Comparison of ENCODE assay signal across 8 mouse cellular contexts in the genomic region with DNA sequence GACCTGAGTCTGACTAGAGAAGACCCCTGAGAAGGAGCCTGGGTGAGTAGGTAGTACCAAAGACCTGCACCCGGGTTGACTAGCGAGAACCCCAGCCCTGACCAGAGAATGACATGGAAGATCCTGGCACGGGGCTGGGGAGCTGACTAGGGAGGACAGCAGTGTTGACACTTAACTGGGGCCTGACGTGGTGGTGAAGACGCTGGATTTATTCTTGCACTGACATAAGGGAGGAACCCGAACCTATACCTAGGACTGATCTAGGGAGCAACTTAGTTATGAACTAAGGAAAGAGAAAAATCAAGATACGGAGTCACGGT. TPM values are rescaled to one million over a fixed set of nuclear protein-coding genes. Genes with fewer than 3 reads are reported as not detected.
A peak's percentile ranks its signal among the peaks of the same experiment; 100 is the strongest.
DNase-seq lines count a peak whose midpoint lies in the region; ATAC-seq lines count a peak whose summit lies in the region.

No protein-coding gene starts in this region.

- peaks cover 16% of the 10 kb centered on the region for H3K4me1 ChIP-seq in kidney, embryonic 15.5 days
- peaks cover 26% of the 10 kb centered on the region for H3K4me1 ChIP-seq in forebrain, embryonic 10.5 days
- H3K4me1 ChIP-seq in stomach, embryonic 14.5 days (ENCODE audit: control insufficient read depth, insufficient read depth, low read length): peaks cover 4% of the 10 kb centered on the region; the same call in 1 of the 2 replicates

- ATAC-seq in kidney, embryonic 15.5 days (replicated peaks; ENCODE audit: low FRiP score): no peak
- ATAC-seq in stomach, embryonic 14.5 days (ENCODE audit: insufficient number of reproducible peaks, insufficient read depth, low FRiP score, low read depth): peak; percentile 5; the same call in 1 of the 2 replicates
- no peak for ATAC-seq in inflammation-experienced regulatory T-cells, adult 6 months

- H3K4me3 ChIP-seq in kidney, embryonic 15.5 days (replicated peaks): peak overlapping the region; percentile 90
- peak overlapping the region; percentile 84 for H3K4me3 ChIP-seq in forebrain, embryonic 10.5 days
- H3K4me3 ChIP-seq in stomach, embryonic 14.5 days (ENCODE audit: low read depth, low read length): peak overlapping the region; percentile 67

- peaks cover 59% of the 10 kb centered on the region for H3K36me3 ChIP-seq in kidney, embryonic 15.5 days
- H3K36me3 ChIP-seq in forebrain, embryonic 10.5 days (replicated peaks): peaks cover 73% of the 10 kb centered on the region
- peaks cover 9% of the 10 kb centered on the region for H3K36me3 ChIP-seq in stomach, embryonic 14.5 days (ENCODE audit: control insufficient read depth, insufficient read depth, low read length)

- H3K27me3 ChIP-seq in kidney, embryonic 15.5 days: no peaks in the 10 kb centered on the region
- H3K27me3 ChIP-seq in forebrain, embryonic 10.5 days (ENCODE audit: poor library complexity, severe bottlenecking): no peaks in the 10 kb centered on the region
- H3K27me3 ChIP-seq in stomach, embryonic 14.5 days (ENCODE audit: control insufficient read depth, insufficient read depth, low read length): no peaks in the 10 kb centered on the region

- peak overlapping the region; percentile 90 for H3K4me2 ChIP-seq in kidney, embryonic 15.5 days
- peak overlapping the region; percentile 85 for H3K4me2 ChIP-seq in stomach, embryonic 14.5 days (replicated peaks; ENCODE audit: low read depth, low read length)

- 10% methylated on average over 8 of the region's 8 CpGs for WGBS in kidney, embryonic 15.5 days
- WGBS in forebrain, embryonic 10.5 days: 18% methylated on average over 8 of the region's 8 CpGs
- WGBS in stomach, embryonic 14.5 days: 9% methylated on average over 8 of the region's 8 CpGs

- peaks cover 29% of the 10 kb centered on the region for H3K9me3 ChIP-seq in kidney, embryonic 15.5 days (replicated peaks)
- H3K9me3 ChIP-seq in forebrain, embryonic 10.5 days: peaks cover 36% of the 10 kb centered on the region
- peaks cover 29% of the 10 kb centered on the region for H3K9me3 ChIP-seq in stomach, embryonic 14.5 days (ENCODE audit: control insufficient read depth, low read depth, low read length)

- peak overlapping the region; percentile 85 for H3K9ac ChIP-seq in kidney, embryonic 15.5 days
- peak overlapping the region; percentile 81 for H3K9ac ChIP-seq in stomach, embryonic 14.5 days (replicated peaks; ENCODE audit: low read depth, low read length)

- peak overlapping the region; percentile 80 for H3K27ac ChIP-seq in kidney, embryonic 15.5 days
- peak overlapping the region; percentile 95 for H3K27ac ChIP-seq in forebrain, embryonic 10.5 days
- H3K27ac ChIP-seq in stomach, embryonic 14.5 days (ENCODE audit: low read length): peak overlapping the region; percentile 33

- DNase-seq in kidney, adult 11 months: no peak
- DNase-seq in NIH3T3 (ENCODE audit: low read depth): peak; percentile 20
- no peak for DNase-seq in forebrain, embryonic 10.5 days (ENCODE audit: extremely low spot score, low spot score)
- DNase-seq in liver: peak; percentile 56
- DNase-seq in layer of hippocampus, adult 9-11 months: no peak

RNA-seq across cellular contexts. Expression of gene Ncapg2, which starts 0.6 kb away (rescaled TPM):
- 37.0 and 37.2 TPM in 2 replicates for polyA plus RNA-seq in kidney, embryonic 15.5 days (2015; fragmentation: Nextera tagmentation; extraction: Ambion mirVana)
- 63.9 and 65.9 TPM in 2 replicates for polyA plus RNA-seq in forebrain, embryonic 10.5 days (2016; fragmentation: Nextera tagmentation; extraction: Ambion mirVana)
- 41.2 and 44.6 TPM in 2 replicates for polyA plus RNA-seq in stomach, embryonic 14.5 days (2014; fragmentation: Nextera tagmentation; extraction: Ambion mirVana)
- polyA plus RNA-seq in inflammation-experienced regulatory T-cells, adult 6 months (2017; shearing (Covaris generic)): 10 to 100 TPM in 1 of 3 experiments, 1 to 10 TPM in 2; 4.6 to 54.0 (median 5.7) TPM

Comparison
In these comparisons a context has a peak if more than half of its experiments do, and no peak if none do; other contexts are left out.
1. H3K27ac ChIP-seq: peak in every context shown above with its lines; median percentile 95 in forebrain, embryonic 10.5 days; 80 in kidney, embryonic 15.5 days; 33 in stomach, embryonic 14.5 days.
2. DNase-seq: peak in NIH3T3 (single experiment) and liver (single experiment); none in kidney, adult 11 months (single experiment), forebrain, embryonic 10.5 days (single experiment) and layer of hippocampus, adult 9-11 months (single experiment).
3. Peak in every context shown above with its lines, with median percentiles within 50 percentile points of each other: H3K4me3 ChIP-seq.